Mouse (Mus musculus) neural tube, embryonic 14.5 days (tissue): ENCODE data around the gene Procr. TPM values are rescaled to one million over a fixed set of nuclear protein-coding genes. Genes with fewer than 3 reads are reported as not detected.

Experiments used
- polyA plus RNA-seq: library from polyadenylated mRNA; unstranded; fragments of >200 nt; fragmentation: Nextera tagmentation; extraction: Ambion mirVana; gene quantifications from 2 replicates; pipeline ENCODE4 v1.2.1, GENCODE M21; 2014

Procr gene
- polyA plus RNA-seq, 1 experiment from 2014 or later = 1.2 TPM

Other genes starting within 250 kb of the Procr start
- 30.6 and 35.0 TPM in 2 replicates for gene Acss2, start 233.2 kb upstream of the Procr start, polyA plus RNA-seq
- 37.7 and 52.7 TPM in 2 replicates for gene Ggt7, start 232.9 kb upstream of the Procr start, polyA plus RNA-seq
- 14.9 and 15.1 TPM in 2 replicates for gene Gss, start 158.3 kb upstream of the Procr start, polyA plus RNA-seq
- 0.50 and 0.52 TPM in 2 replicates for gene Myh7b, start 139.9 kb upstream of the Procr start, polyA plus RNA-seq
- 165 and 174 TPM in 2 replicates for gene Trpc4ap, start 58.7 kb upstream of the Procr start, polyA plus RNA-seq
- gene Edem2, start 21.6 kb upstream of the Procr start, polyA plus RNA-seq = 38.2 and 42.3 TPM in 2 replicates
- gene Gm17581, start 15.3 kb upstream of the Procr start, polyA plus RNA-seq = not detected in 2 replicates
- 18.5 and 20.0 TPM in 2 replicates for gene Mmp24, start 24.2 kb downstream of the Procr start, polyA plus RNA-seq
- 25.1 and 33.5 TPM in 2 replicates for gene BC029722, start 68.3 kb downstream of the Procr start, polyA plus RNA-seq
- 133 and 153 TPM in 2 replicates for gene Eif6, start 75.8 kb downstream of the Procr start, polyA plus RNA-seq
- gene Fam83c, start 83.7 kb downstream of the Procr start, polyA plus RNA-seq = 0.25 and 0.28 TPM in 2 replicates
- gene Uqcc1, start 179.2 kb downstream of the Procr start, polyA plus RNA-seq = 69.6 and 74.9 TPM in 2 replicates
- gene Gm15557, start 189.6 kb downstream of the Procr start, polyA plus RNA-seq = not detected in 2 replicates
- 0.40 and 0.59 TPM in 2 replicates for gene Gdf5, start 194.2 kb downstream of the Procr start, polyA plus RNA-seq
- 14.3 and 16.3 TPM in 2 replicates for gene Cep250, start 205.3 kb downstream of the Procr start, polyA plus RNA-seq